Mouse (Mus musculus) layer of hippocampus, adult 2 months (tissue): ENCODE data around the gene Osr1. TPM values are rescaled to one million over a fixed set of nuclear protein-coding genes. Genes with fewer than 3 reads are reported as not detected.

ENCODE experiments used
- DNase-seq, 2 experiments: peaks; one replicate each; pipeline ENCODE4 v3.0.0; 2022; ENCODE audit warnings: low spot score in 2 of 2
- H3K27ac ChIP-seq: fragments of 200-600 bp; 2 replicates; pipeline ENCODE4 v1.8.1; 2022
- H3K4me3 ChIP-seq: fragments of 200-600 bp; 2 replicates; pipeline ENCODE4 v1.8.1; 2022; ENCODE audit warnings: mild to moderate bottlenecking
- CTCF ChIP-seq: fragments of 200-600 bp; conservative IDR thresholded peaks from 2 replicates; pipeline ENCODE4 v1.8.1; 2022; ENCODE audit warnings: antibody characterized with exemption, mild to moderate bottlenecking, moderate library complexity
- long read RNA-seq, 2 experiments: library from polyadenylated mRNA; stranded (forward); transcript quantifications; one replicate each; pipeline ENCODE4 v2.0.0; 2021; ENCODE audit warnings: borderline mapping rate in 2 of 2
- total RNA-seq, 2 experiments: library from RNA; stranded (reverse); gene quantifications; 2 replicates each; pipeline ENCODE4 v1.2.3; 2021

Gene Osr1
- total RNA-seq = 1 to 10 TPM; 3.1 to 4.4 TPM
- long read RNA-seq, experiment 1, partial matches to known transcripts = 0 of 2 reads
- long read RNA-seq, experiment 1, other reads (novel, unspliced or antisense) = 1 of 2 reads
- long read RNA-seq, experiment 2, partial matches to known transcripts = 2 of 3 reads
- long read RNA-seq, experiment 2, other reads (novel, unspliced or antisense) = 1 of 3 reads

- Histone ChIP-seq H3K4me3 (peak within 1 kb of the TSS; percentile 43), H3K27ac (no peak within 1 kb of the TSS)
- peak; percentile 90 for TF ChIP-seq CTCF
- peak in 1 of 2 experiments; percentile 66 for DNase-seq
Measured at GRCm38 (mm10) chr12:9569971-9570370, at the start of gene Osr1. Gene Osr1 (plus strand): TSS chr12:9570116.

DNA sequence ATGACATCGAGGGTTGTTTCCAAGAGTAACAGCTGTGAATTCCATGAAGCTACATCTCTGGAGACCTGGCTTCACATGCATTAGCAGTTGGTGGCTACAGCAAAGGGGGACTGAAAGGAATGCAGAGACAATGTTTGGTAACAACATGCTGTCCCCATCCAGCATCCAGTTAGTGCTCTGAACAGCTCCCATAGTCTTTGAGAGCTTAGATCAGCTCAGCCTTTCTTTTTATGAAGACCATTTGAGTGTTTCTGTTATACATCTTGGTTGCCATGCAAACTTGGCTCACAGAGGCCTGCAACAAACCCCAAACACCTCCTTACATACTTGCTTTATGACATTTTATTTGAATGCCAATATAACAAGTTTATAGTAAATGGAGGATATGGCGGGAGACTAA lies 19.6 kb upstream of the Osr1 start:
- TF ChIP-seq CTCF = no peak
- DNase-seq = no peak
- H3K27ac ChIP-seq = no peak overlapping the region
- H3K4me3 ChIP-seq = no peak overlapping the region

DNA sequence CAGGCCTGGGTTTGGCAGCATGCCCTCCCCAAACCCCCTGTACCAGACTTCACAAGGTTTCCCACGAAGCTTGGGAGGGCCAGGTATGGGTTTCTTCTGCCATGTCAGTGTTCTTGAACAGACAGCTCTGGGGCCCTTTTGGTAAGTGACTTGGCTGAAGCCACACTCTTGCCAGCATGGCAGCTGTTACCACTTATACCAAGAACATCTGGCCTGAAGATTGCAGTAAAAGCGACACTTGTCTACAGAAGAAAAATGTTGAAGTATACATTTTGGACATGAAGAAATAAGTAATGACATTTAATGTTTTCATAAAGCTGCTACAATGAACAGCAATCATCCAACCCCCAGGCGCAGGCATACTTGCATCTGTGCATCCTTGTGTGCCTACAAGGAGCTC lies 5.0 kb upstream of the Osr1 start:
- no peak for TF ChIP-seq CTCF
- Histone ChIP-seq H3K4me3 (no peak overlapping the region), H3K27ac (no peak overlapping the region)
- DNase-seq = no peak

DNA sequence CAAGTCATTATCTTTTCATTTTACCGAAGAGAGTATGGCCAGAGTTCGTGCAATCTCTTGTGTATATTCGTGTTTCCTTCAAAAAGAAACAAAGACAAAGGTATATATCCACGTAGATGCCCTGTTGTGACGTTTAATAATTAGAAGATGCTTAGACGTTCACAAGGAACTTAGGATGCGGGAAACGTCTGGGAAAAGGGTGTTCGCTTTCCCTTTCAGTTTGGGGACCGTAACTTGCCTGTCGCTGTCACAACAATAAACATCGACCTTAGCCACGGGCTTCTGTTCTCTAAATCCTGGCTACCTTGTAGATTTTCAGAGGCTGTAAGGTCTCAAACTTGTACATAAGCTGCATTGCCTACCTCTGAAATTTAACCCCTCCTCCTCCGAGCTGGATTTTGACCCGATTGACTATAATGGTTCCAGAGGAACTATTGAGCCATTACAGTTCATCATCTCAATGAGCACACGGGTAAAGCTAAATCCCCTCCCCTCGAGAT lies 630 bp downstream of the Osr1 start:
- H3K27ac ChIP-seq = no peak overlapping the region
- peak overlapping the region; percentile 43 for H3K4me3 ChIP-seq
- no peak for TF ChIP-seq CTCF
- DNase-seq = no peak

DNA sequence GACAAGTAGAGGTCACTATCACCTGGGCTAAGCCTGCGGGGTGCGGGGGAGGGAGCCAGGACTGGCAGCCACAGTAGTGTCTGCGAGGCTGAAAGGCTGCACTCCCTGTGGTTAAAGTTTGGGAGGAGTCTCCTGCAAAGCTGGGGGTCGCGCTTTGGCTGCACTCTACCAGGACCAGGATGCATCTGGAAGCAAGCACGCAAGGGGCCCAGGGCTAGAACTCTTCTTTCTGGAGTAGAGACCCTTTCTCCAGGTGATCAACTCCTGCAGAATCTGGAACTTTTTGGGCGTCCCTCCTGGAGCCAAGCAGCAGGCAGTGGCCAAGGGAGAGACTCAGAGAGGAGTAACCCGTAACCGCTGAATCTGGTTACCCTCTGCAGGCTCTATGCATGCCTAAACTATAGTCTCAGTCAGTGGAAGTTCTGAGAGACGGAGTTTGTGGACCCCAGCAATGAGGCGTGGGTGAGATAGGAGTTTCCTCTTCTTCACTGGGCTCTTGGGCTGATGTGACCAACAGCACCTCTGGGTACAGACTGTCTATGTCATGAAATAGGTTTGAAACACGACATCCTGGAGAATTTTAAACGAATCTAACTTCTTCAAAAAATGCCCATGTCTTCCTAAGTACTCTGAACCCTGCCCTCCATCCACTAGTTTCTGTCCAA lies 1.5 kb downstream of the Osr1 start:
- no peak for TF ChIP-seq CTCF
- DNase-seq = no peak
- no peak overlapping the region for H3K27ac ChIP-seq
- no peak overlapping the region for H3K4me3 ChIP-seq

DNA sequence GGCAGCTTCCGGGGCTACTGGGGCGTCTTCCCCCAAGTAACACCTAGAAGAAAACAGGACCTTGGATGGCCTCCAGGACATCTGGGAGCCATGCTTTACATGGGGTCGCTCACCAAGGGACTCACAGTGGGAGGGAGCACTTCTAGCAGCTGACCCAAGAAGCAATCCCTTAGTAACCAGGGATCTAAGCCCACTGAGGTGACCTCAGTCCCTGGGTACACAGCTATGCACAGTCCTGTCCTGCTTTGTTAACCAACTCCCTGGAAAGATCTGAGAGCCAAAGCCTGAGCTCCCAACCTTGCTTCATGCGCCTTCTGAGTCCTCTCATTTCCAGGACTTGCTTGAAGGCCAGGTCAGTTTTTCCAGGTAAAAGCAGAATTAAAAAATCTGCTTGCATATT lies 2.1 kb downstream of the Osr1 start:
- DNase-seq = no peak
- H3K27ac ChIP-seq = no peak overlapping the region
- no peak for TF ChIP-seq CTCF
- no peak overlapping the region for H3K4me3 ChIP-seq

GRCm38 (mm10) chr12:9573682-9574081 lies 3.8 kb downstream of the Osr1 start:
- H3K27ac ChIP-seq = no peak overlapping the region
- DNase-seq = no peak
- H3K4me3 ChIP-seq = no peak overlapping the region
- TF ChIP-seq CTCF = no peak

- peak; percentile 19; the same call in 1 of the 2 replicates for TF ChIP-seq CTCF
- H3K4me3 ChIP-seq = peak overlapping the region; percentile 28
- DNase-seq = no peak
Measured at GRCm38 (mm10) chr12:9574244-9574871, 4.4 kb downstream of the Osr1 start.

DNA sequence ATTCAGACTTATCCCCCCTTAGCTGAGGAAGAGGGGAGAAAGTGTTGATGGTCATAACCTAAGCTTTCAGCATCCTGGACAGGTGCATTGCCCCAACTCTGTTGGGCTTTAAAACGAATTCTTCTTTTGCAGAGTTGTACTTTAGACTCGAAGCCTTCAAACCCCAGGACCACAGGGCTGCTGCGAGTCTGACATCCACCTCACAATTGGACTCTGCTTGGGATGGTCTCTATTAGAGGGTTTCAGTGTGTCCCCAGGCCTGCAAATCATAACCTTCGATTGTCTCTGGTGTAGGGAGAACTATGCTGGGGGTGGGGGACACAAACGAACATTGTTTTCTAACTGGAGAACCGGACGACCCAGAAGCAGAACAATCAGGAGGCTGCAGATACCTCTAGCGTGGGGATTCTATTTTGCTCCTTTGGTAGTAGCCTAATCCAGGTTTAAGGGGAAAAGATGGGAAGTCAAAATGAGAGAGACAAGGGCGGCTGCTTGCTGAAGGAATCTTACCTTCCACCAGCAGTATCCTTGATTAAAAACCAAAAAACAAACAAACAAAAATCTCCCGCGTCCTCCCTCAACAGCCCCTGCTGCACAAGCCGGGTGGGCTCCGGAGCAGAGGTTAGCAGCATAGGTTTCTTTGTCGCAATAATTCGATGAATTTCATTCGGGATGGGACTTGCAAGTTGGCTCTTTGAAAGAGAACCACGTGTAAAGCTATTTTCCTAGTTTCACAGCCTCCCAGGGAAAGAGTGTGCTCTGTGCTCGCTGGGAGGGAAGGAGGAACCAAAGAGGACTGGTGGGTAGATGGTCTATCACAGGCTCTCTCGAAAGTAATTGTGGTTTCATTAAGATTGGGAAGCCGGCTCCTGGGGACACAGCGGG lies 5.5 kb downstream of the Osr1 start:
- TF ChIP-seq CTCF = no peak
- no peak for DNase-seq
- no peak overlapping the region for H3K27ac ChIP-seq
- H3K4me3 ChIP-seq = no peak overlapping the region

More at GRCm38 (mm10) chr12:9574244-9574871, 4.4 kb downstream of the Osr1 start:
- no peak overlapping the region for H3K27ac ChIP-seq

DNA sequence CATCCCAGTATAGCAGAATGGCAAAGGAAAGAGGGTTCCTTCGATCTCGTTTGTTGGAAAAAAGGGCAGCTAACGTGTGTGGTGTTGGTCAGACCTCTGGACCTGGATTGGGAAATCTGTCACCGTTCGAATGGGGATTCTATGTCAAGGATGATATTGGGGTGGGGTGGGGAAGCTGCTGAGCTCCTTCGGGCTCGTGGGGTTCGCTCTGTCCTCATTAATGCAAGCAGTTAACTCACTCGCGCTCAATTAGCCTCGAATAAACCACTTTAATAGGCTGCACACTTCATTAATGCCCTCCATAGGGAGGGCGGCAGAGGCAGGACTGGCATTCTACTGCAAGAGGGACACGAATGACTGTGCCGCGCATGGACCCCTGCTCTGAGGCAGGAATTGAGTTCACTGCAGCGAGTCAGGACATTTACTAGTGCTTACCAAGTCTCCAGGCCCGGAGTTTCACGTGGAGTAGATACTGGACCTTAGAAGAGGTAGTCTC lies 6.2 kb downstream of the Osr1 start:
- Histone ChIP-seq H3K4me3 (no peak overlapping the region), H3K27ac (no peak overlapping the region)
- TF ChIP-seq CTCF = no peak
- no peak for DNase-seq

- no peak for TF ChIP-seq CTCF
- Histone ChIP-seq H3K27ac (no peak overlapping the region), H3K4me3 (no peak overlapping the region)
- DNase-seq = no peak
Measured at GRCm38 (mm10) chr12:9577610-9578009, 7.7 kb downstream of the Osr1 start.

DNA sequence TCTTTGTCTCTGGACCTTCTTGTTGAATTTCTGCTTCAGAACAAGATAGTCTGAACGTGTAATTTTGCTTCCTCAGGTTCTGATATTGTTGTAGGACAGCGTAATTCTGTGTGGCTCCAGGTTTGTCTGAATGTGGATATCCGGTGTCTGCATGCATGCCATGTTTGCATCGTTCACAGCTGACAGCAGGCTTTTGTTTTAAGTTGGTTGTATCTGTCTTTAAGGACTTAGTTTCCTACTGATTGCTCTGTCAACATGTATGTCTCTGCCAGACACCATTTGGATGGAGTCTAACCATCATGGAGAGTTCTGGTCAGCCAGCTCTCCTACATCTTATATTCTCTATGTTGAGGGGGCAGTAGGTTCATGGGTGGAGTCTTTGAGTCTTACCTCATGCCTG lies 8.7 kb downstream of the Osr1 start:
- DNase-seq = no peak
- no peak overlapping the region for H3K27ac ChIP-seq
- H3K4me3 ChIP-seq = no peak overlapping the region
- no peak for TF ChIP-seq CTCF
